Mouse (Mus musculus) CH12.LX (cell line): ENCODE results near the gene Olfr805. TPM values are rescaled to one million over a fixed set of nuclear protein-coding genes. Genes with fewer than 3 reads are reported as not detected.

Experiments used
- DNase-seq: peaks from one replicate; pipeline ENCODE4 v3.0.0-alpha.2; 2013; ENCODE audit errors: extremely low read depth
- H3K27ac ChIP-seq: 2 replicates; pipeline ENCODE4 v1.5.1; 2012; ENCODE audit warnings: low read depth, mild to moderate bottlenecking, control low read depth, moderate library complexity; ENCODE audit not compliant: insufficient read depth
- H3K27me3 ChIP-seq: replicated peaks from 2 replicates; pipeline ENCODE3; 2012; ENCODE audit warnings: inconsistent platforms
- H3K36me3 ChIP-seq, 2 experiments: replicated peaks in 1 of 2; 2 replicates each; pipeline versions ENCODE3 to v1.6.1; 2012; ENCODE audit warnings: inconsistent platforms in 1 of 2, low read length in 1 of 2, mild to moderate bottlenecking in 1 of 2, mixed read lengths in 1 of 2, moderate library complexity in 1 of 2; ENCODE audit not compliant: control insufficient read depth in 1 of 2, insufficient read depth in 1 of 2
- H3K4me1 ChIP-seq, 2 experiments: 2 replicates each; pipeline ENCODE4 v1.6.1; 2012; ENCODE audit warnings: inconsistent platforms in 1 of 2, moderate library complexity in 1 of 2; ENCODE audit not compliant: insufficient read depth in 2 of 2, control insufficient read depth in 1 of 2
- H3K4me2 ChIP-seq: 2 replicates; pipeline ENCODE4 v1.6.1; 2012; ENCODE audit warnings: low read depth, mild to moderate bottlenecking, control low read depth; ENCODE audit not compliant: poor library complexity, insufficient read depth, severe bottlenecking
- H3K4me3 ChIP-seq, 3 experiments: fragments of 150-350 bp in 1 of 3; sonication (generic) in 1 of 3; replicated peaks in 1 of 3; 2 replicates each; pipeline versions ENCODE3 to v1.5.1; 2011 to 2012; ENCODE audit warnings: low read depth in 2 of 3, low read length in 2 of 3, mild to moderate bottlenecking in 2 of 3, moderate library complexity in 2 of 3, control low read depth in 1 of 3, improper control_type of control experiment in 1 of 3, inconsistent platforms in 1 of 3, mixed read lengths in 1 of 3; ENCODE audit not compliant: poor library complexity in 1 of 3
- H3K79me2 ChIP-seq: replicated peaks from 2 replicates; pipeline ENCODE4 v1.6.1; 2012; ENCODE audit warnings: mild to moderate bottlenecking, moderate library complexity; ENCODE audit not compliant: control insufficient read depth, poor library complexity, insufficient read depth, severe bottlenecking; ENCODE audit errors: extremely low read depth
- H3K9ac ChIP-seq: 2 replicates; pipeline ENCODE4 v1.6.1; 2012; ENCODE audit warnings: low read depth, mild to moderate bottlenecking, control low read depth, moderate library complexity; ENCODE audit not compliant: insufficient read depth
- H3K9me3 ChIP-seq: replicated peaks from 2 replicates; pipeline ENCODE3; 2012; ENCODE audit warnings: low read length, inconsistent platforms, mixed read lengths
- CHD1 ChIP-seq: IDR thresholded peaks from 2 replicates; pipeline ENCODE4 v1.6.1; 2012; ENCODE audit warnings: low read depth, low read length, improper control_type of control experiment, inconsistent platforms
- CTCF ChIP-seq, 2 experiments: IDR thresholded peaks in 1 of 2; conservative IDR thresholded peaks in 1 of 2; 2 replicates each; pipeline ENCODE4 v1.5.1; 2011 to 2012; ENCODE audit warnings: low read depth in 2 of 2, low read length in 2 of 2, improper control_type of control experiment in 1 of 2, inconsistent platforms in 1 of 2, mild to moderate bottlenecking in 1 of 2, moderate library complexity in 1 of 2
- EP300 ChIP-seq: IDR thresholded peaks from 2 replicates; pipeline ENCODE4 v1.6.1; 2011; ENCODE audit warnings: low read length, improper control_type of control experiment
- ETS1 ChIP-seq: conservative IDR thresholded peaks from 2 replicates; pipeline ENCODE4 v1.6.1; 2012; ENCODE audit warnings: low read depth, mild to moderate bottlenecking, inconsistent platforms, low read length, improper control_type of control experiment, moderate library complexity
- GABPA ChIP-seq: IDR thresholded peaks from 2 replicates; pipeline ENCODE4 v1.6.1; 2012; ENCODE audit warnings: low read depth, low read length, improper control_type of control experiment, inconsistent platforms; ENCODE audit not compliant: insufficient replicate concordance
- JUN ChIP-seq: IDR thresholded peaks from 2 replicates; pipeline ENCODE4 v1.6.1; 2011; ENCODE audit warnings: low read depth, mild to moderate bottlenecking, low read length, improper control_type of control experiment, moderate library complexity; ENCODE audit not compliant: insufficient read depth
- JUND ChIP-seq: conservative IDR thresholded peaks from 2 replicates; pipeline ENCODE4 v1.6.1; 2011; ENCODE audit warnings: low read depth, low read length, improper control_type of control experiment
- KAT2A ChIP-seq: IDR thresholded peaks from 2 replicates; pipeline ENCODE4 v1.6.1; 2012; ENCODE audit warnings: low read length, improper control_type of control experiment, inconsistent platforms; ENCODE audit not compliant: insufficient replicate concordance
- MAX ChIP-seq: IDR thresholded peaks from 2 replicates; pipeline ENCODE4 v1.6.1; 2011; ENCODE audit warnings: low read length, improper control_type of control experiment
- MAZ ChIP-seq: IDR thresholded peaks from 2 replicates; pipeline ENCODE4 v1.6.1; 2012; ENCODE audit warnings: low read depth, mild to moderate bottlenecking, inconsistent platforms, low read length, improper control_type of control experiment, moderate library complexity
- NELFE ChIP-seq: IDR thresholded peaks from 2 replicates; pipeline ENCODE4 v1.6.1; 2011; ENCODE audit warnings: low read depth, low read length, improper control_type of control experiment
- NRF1 ChIP-seq: IDR thresholded peaks from 2 replicates; pipeline ENCODE4 v1.6.1; 2014; ENCODE audit warnings: low read depth, mild to moderate bottlenecking, inconsistent platforms, low read length, improper control_type of control experiment, moderate library complexity
- POLR2A ChIP-seq: IDR thresholded peaks from 2 replicates; pipeline ENCODE4 v1.6.1; 2011; ENCODE audit warnings: low read depth, mild to moderate bottlenecking, improper control_type of control experiment, low read length
- RCOR1 ChIP-seq: conservative IDR thresholded peaks from 2 replicates; pipeline ENCODE4 v1.6.1; 2012; ENCODE audit warnings: low read depth, mild to moderate bottlenecking, inconsistent platforms, low read length, improper control_type of control experiment
- TBP ChIP-seq: conservative IDR thresholded peaks from 2 replicates; pipeline ENCODE4 v1.6.1; 2011; ENCODE audit warnings: low read depth, low read length, improper control_type of control experiment
- UBTF ChIP-seq: IDR thresholded peaks from 2 replicates; pipeline ENCODE4 v1.6.1; 2012; ENCODE audit warnings: low read depth, mild to moderate bottlenecking, inconsistent platforms, low read length, improper control_type of control experiment, moderate library complexity
- ZC3H11A ChIP-seq: IDR thresholded peaks from 2 replicates; pipeline ENCODE4 v1.6.1; 2012; ENCODE audit warnings: low read depth, mild to moderate bottlenecking, inconsistent platforms, low read length, improper control_type of control experiment
- ZKSCAN1 ChIP-seq: IDR thresholded peaks from 2 replicates; pipeline ENCODE4 v1.6.1; 2012; ENCODE audit warnings: low read depth, inconsistent platforms, low read length, improper control_type of control experiment, borderline replicate concordance
- ZNF384 ChIP-seq: IDR thresholded peaks from 2 replicates; pipeline ENCODE4 v1.6.1; 2012; ENCODE audit warnings: low read depth, low read length, improper control_type of control experiment, inconsistent platforms
- dilution Hi-C: fragments of 300-500 bp; cut with MboI; formaldehyde crosslinking; loops from 2 replicates; pipeline ENCODE4 v1.14.3; 2020; ENCODE audit warnings: low sequenced_read_pairs; ENCODE audit not compliant: extremely low pct_unique_long_range_greater_than_20kb, extremely low pct_ligation_motif_present
- in situ Hi-C: fragments of 300-500 bp; cut with MboI; formaldehyde crosslinking; loops from 3 replicates; pipeline ENCODE4 v1.14.3; 2019; ENCODE audit warnings: low sequenced_read_pairs, low pct_ligation_motif_present, low pct_unique_long_range_greater_than_20kb, mixed read lengths
- polyA plus RNA-seq: library from polyadenylated mRNA; unstranded; fragments of >175 nt; gene quantifications from 2 replicates; pipeline ENCODE4 v1.2.1, GENCODE M21; 2012; ENCODE audit warnings: low read depth; ENCODE audit not compliant: insufficient read length
- total RNA-seq, 2 experiments: library from RNA; depleted of rRNA; stranded (reverse); fragments of 300-350 nt in 1 of 2; fragments of >200 nt in 1 of 2; gene quantifications; 2 replicates each; pipeline ENCODE4 v1.2.3; 2012 to 2014

The Olfr805 gene
- total and polyA plus RNA-seq, 3 experiments = not detected

GRCm38 (mm10) chr10:129757693-129758092 is 28.5 kb upstream of the Olfr805 start, which contains the start of gene Olfr807:
Gene Olfr807 (minus strand): TSS chr10:129757793.
- no peak within 1 kb of the TSS for H3K4me2 ChIP-seq
- H3K79me2 ChIP-seq = no peaks in the 10 kb centered on the region
- no peak within 1 kb of the TSS for H3K4me3 ChIP-seq
- dilution Hi-C loops (no loop called here), in situ Hi-C loops (no loop called here)
- no peak within 1 kb of the TSS for H3K9ac ChIP-seq
- TF ChIP-seq UBTF (no peak), TBP (no peak), POLR2A (no peak), CHD1 (no peak), ZNF384 (no peak), GABPA (no peak), CTCF (conservative IDR thresholded peaks at IDR 0.05 in 1 of 2, IDR thresholded peaks at IDR 0.05 in 1 of 2; ENCODE audit: low read depth in 2 of 2, low read length in 2 of 2) (no peak), ETS1 (no peak), KAT2A (no peak), NELFE (no peak), MAZ (no peak), MAX (no peak), NRF1 (no peak), ZC3H11A (no peak), RCOR1 (no peak)
- no peak for DNase-seq
- H3K27ac ChIP-seq = no peak within 1 kb of the TSS
- H3K36me3 ChIP-seq = no peaks in the 10 kb centered on the region
- H3K27me3 ChIP-seq = no peaks in the 10 kb centered on the region
- no peaks in the 10 kb centered on the region for H3K9me3 ChIP-seq
- H3K4me1 ChIP-seq = peaks cover 0 to 4% of the 10 kb centered on the region in 2 experiments; a peak in 1 of 4 replicates

GRCm38 (mm10) chr10:129741821-129742220 is 12.6 kb upstream of the Olfr805 start, which contains the start of gene Olfr806:
Gene Olfr806 (minus strand): TSS chr10:129741921.
- no peak within 1 kb of the TSS for H3K4me2 ChIP-seq
- no peaks in the 10 kb centered on the region for H3K9me3 ChIP-seq
- no peak for DNase-seq
- H3K36me3 ChIP-seq = no peaks in the 10 kb centered on the region
- in situ Hi-C loops (no loop called here), dilution Hi-C loops (no loop called here)
- no peaks in the 10 kb centered on the region for H3K79me2 ChIP-seq
- no peak within 1 kb of the TSS for H3K4me3 ChIP-seq
- H3K27ac ChIP-seq = no peak within 1 kb of the TSS
- H3K4me1 ChIP-seq = no peaks in the 10 kb centered on the region
- TF ChIP-seq NRF1 = no peak
- no peak for TF ChIP-seq JUND
- TF ChIP-seq JUN = no peak
- TF ChIP-seq EP300 = no peak
- TF ChIP-seq ZKSCAN1 = no peak
- no peak for TF ChIP-seq MAX
- no peak within 1 kb of the TSS for H3K9ac ChIP-seq
- H3K27me3 ChIP-seq = no peaks in the 10 kb centered on the region
